Mouse (Mus musculus) gonadal fat pad, adult 2 months (tissue): ENCODE measurements around the gene Sar1a. TPM values are rescaled to one million over a fixed set of nuclear protein-coding genes. Genes with fewer than 3 reads are reported as not detected.

Experiments used
- DNase-seq: peaks from one replicate; pipeline ENCODE4 v3.0.0-alpha.2; 2012; ENCODE audit warnings: low read depth
- polyA plus RNA-seq: library from polyadenylated mRNA; depleted of rRNA; stranded (reverse); fragments of >200 nt; gene quantifications from 2 replicates; pipeline ENCODE4 v1.2.3, GENCODE M21; 2012; rRNA removed

The Sar1a gene
- polyA plus RNA-seq, 1 experiment: 121 TPM

GRCm38 (mm10) chr10:61730171-61730570, 50.1 kb downstream of the Sar1a start:
- DNase-seq: no peak

GRCm38 (mm10) chr10:61734377-61734776, 54.3 kb downstream of the Sar1a start:
- DNase-seq: no peak

- no peak for DNase-seq
Measured at GRCm38 (mm10) chr10:61736671-61737078, 56.6 kb downstream of the Sar1a start.

- no peak for DNase-seq
Measured at GRCm38 (mm10) chr10:61737537-61737936, 57.4 kb downstream of the Sar1a start.

- DNase-seq: no peak
Measured at GRCm38 (mm10) chr10:61738126-61738525, 58.0 kb downstream of the Sar1a start.

GRCm38 (mm10) chr10:61741306-61741705, 61.2 kb downstream of the Sar1a start:
- DNase-seq: peak; percentile 97

- DNase-seq: no peak
Measured at GRCm38 (mm10) chr10:61741873-61742272, 61.8 kb downstream of the Sar1a start.

GRCm38 (mm10) chr10:61742336-61742735, 62.2 kb downstream of the Sar1a start:
- DNase-seq: no peak

Other genes starting within 250 kb of the Sar1a start
- 71.1 and 80.4 TPM in 2 replicates for gene Eif4ebp2, start 227.6 kb upstream of the Sar1a start, polyA plus RNA-seq
- 8.3 and 8.4 TPM in 2 replicates for gene Lrrc20, start 204.5 kb upstream of the Sar1a start, polyA plus RNA-seq
- 0.32 and 0.39 TPM in 2 replicates for gene Npffr1, start 84.8 kb upstream of the Sar1a start, polyA plus RNA-seq
- 44.5 and 56.0 TPM in 2 replicates for gene Ppa1, start 31.7 kb upstream of the Sar1a start, polyA plus RNA-seq
- 56.5 and 58.5 TPM in 2 replicates for gene Tysnd1, start 15.2 kb downstream of the Sar1a start, polyA plus RNA-seq
- 83.5 and 140 TPM in 2 replicates for gene Aifm2, start 35.0 kb downstream of the Sar1a start, polyA plus RNA-seq
- 4.6 and 6.5 TPM in 2 replicates for gene H2afy2, start 103.8 kb downstream of the Sar1a start, polyA plus RNA-seq